Mouse (Mus musculus) hindbrain, embryonic 12.5 days (tissue): Measurements from ENCODE around the gene Sarm1. TPM values are rescaled to one million over a fixed set of nuclear protein-coding genes. Genes with fewer than 3 reads are reported as not detected.
A peak's percentile ranks its signal among the peaks of the same experiment; 100 is the strongest.

Experiments
- ATAC-seq: fragments of 200-750 bp; cut with Nextera tagmentation; 2 replicates; pipeline ENCODE4 v1.8.0; 2017; ENCODE audit warnings: moderate TSS enrichment; ENCODE audit not compliant: low FRiP score
- H3K27ac ChIP-seq: fragments of 300-500 bp; sonication (generic); 2 replicates; pipeline ENCODE4 v1.5.1; 2016; ENCODE audit warnings: mild to moderate bottlenecking
- H3K27me3 ChIP-seq: fragments of 300-500 bp; sonication (generic); 2 replicates; pipeline ENCODE4 v1.6.1; 2016; ENCODE audit warnings: mild to moderate bottlenecking
- H3K36me3 ChIP-seq: fragments of 300-500 bp; sonication (generic); 2 replicates; pipeline ENCODE4 v1.6.1; 2016; ENCODE audit warnings: mild to moderate bottlenecking
- H3K4me1 ChIP-seq: fragments of 300-500 bp; sonication (generic); 2 replicates; pipeline ENCODE4 v1.6.1; 2016
- H3K4me2 ChIP-seq: fragments of 300-500 bp; sonication (generic); replicated peaks from 2 replicates; pipeline ENCODE4 v1.6.1; 2016; ENCODE audit warnings: mild to moderate bottlenecking
- H3K4me3 ChIP-seq: fragments of 300-500 bp; sonication (generic); 2 replicates; pipeline ENCODE4 v1.5.1; 2016; ENCODE audit warnings: mild to moderate bottlenecking
- H3K9ac ChIP-seq: fragments of 300-500 bp; sonication (generic); 2 replicates; pipeline ENCODE4 v1.6.1; 2016; ENCODE audit warnings: mild to moderate bottlenecking, moderate library complexity
- H3K9me3 ChIP-seq: fragments of 300-500 bp; sonication (generic); replicated peaks from 2 replicates; pipeline ENCODE4 v1.6.1; 2016; ENCODE audit warnings: mild to moderate bottlenecking
- WGBS: fragments of 180-500 bp; shearing (Covaris S2); methylation state at CpG from one replicate; pipeline ENCODE4 v1.1.7; 2016; 5-methylcytosine and 5-hydroxymethylcytosine counted together
- polyA plus RNA-seq: library from polyadenylated mRNA; unstranded; fragments of >200 nt; fragmentation: Nextera tagmentation; extraction: Ambion mirVana; gene quantifications from 2 replicates; pipeline ENCODE4 v1.2.1, GENCODE M21; 2016

The Sarm1 gene
- polyA plus RNA-seq, 1 experiment from 2014 or later = 33.7 TPM

- no peak overlapping the region for H3K9ac ChIP-seq
- H3K27ac ChIP-seq = no peak overlapping the region
- no peaks in the 10 kb centered on the region for H3K27me3 ChIP-seq
- H3K36me3 ChIP-seq = 0 out of 2 replicates have a peak, but pooled peaks cover 5% of the 10 kb centered on the region
- no peak overlapping the region for H3K4me3 ChIP-seq
- ATAC-seq = no peak
- no peak overlapping the region for H3K4me2 ChIP-seq
- peaks cover 14% of the 10 kb centered on the region for H3K4me1 ChIP-seq
- 66% methylated on average over 3 of the region's 3 CpGs for WGBS
- H3K9me3 ChIP-seq = no peaks in the 10 kb centered on the region
Observed at GRCm38 (mm10) chr11:78467932-78468331, 29.6 kb downstream of the Sarm1 start.

- H3K36me3 ChIP-seq = 0 out of 2 replicates have a peak, but pooled peaks cover under 1% of the 10 kb centered on the region
- H3K27ac ChIP-seq = no peak overlapping the region
- no peak overlapping the region for H3K4me3 ChIP-seq
- ATAC-seq = no peak
- H3K27me3 ChIP-seq = no peaks in the 10 kb centered on the region
- WGBS = 89% methylated on average over 7 of the region's 7 CpGs
- no peak overlapping the region for H3K4me2 ChIP-seq
- H3K9me3 ChIP-seq = no peaks in the 10 kb centered on the region
- H3K4me1 ChIP-seq = peaks cover 14% of the 10 kb centered on the region
- no peak overlapping the region for H3K9ac ChIP-seq
Observed at GRCm38 (mm10) chr11:78467515-78467914, 30.0 kb downstream of the Sarm1 start.

GRCm38 (mm10) chr11:78466242-78466912 lies 31.2 kb downstream of the Sarm1 start:
- 0 out of 2 replicates have a peak, but pooled peaks have one; percentile 18 for ATAC-seq
- H3K27ac ChIP-seq = peak overlapping the region; percentile 87

GRCm38 (mm10) chr11:78465568-78466180 lies 31.9 kb downstream of the Sarm1 start, which contains the start of gene Slc46a1:
Slc46a1 (plus strand) TSS chr11:78465697.
- H3K9me3 ChIP-seq = no peaks in the 10 kb centered on the region
- peak within 1 kb of the TSS; percentile 75 for H3K4me3 ChIP-seq
- H3K27ac ChIP-seq = peak within 1 kb of the TSS; percentile 87
- no peaks in the 10 kb centered on the region for H3K36me3 ChIP-seq
- no peaks in the 10 kb centered on the region for H3K27me3 ChIP-seq
- peak within 1 kb of the TSS; percentile 90 for H3K4me2 ChIP-seq
- peak; percentile 92 for ATAC-seq
- H3K4me1 ChIP-seq = peaks cover 14% of the 10 kb centered on the region
- WGBS = under 1% methylated on average over 41 of the region's 41 CpGs
- peak within 1 kb of the TSS; percentile 88 for H3K9ac ChIP-seq

More at GRCm38 (mm10) chr11:78466242-78466912, 31.2 kb downstream of the Sarm1 start:
- Histone ChIP-seq H3K36me3 (no peaks in the 10 kb centered on the region), H3K9me3 (no peaks in the 10 kb centered on the region), H3K4me1 (peaks cover 14% of the 10 kb centered on the region), H3K27me3 (no peaks in the 10 kb centered on the region), H3K4me3 (peak overlapping the region; percentile 75), H3K4me2 (peak overlapping the region; percentile 90), H3K9ac (peak overlapping the region; percentile 88)
- 60% methylated on average over 23 of the region's 23 CpGs for WGBS

- Histone ChIP-seq H3K4me1 (peaks cover 14% of the 10 kb centered on the region), H3K27me3 (no peaks in the 10 kb centered on the region; the same call in 1 of the 2 replicates), H3K4me3 (peak overlapping the region; percentile 75), H3K9me3 (no peaks in the 10 kb centered on the region), H3K4me2 (peak overlapping the region; percentile 90), H3K36me3 (no peaks in the 10 kb centered on the region), H3K27ac (peak overlapping the region; percentile 87; the same call in 1 of the 2 replicates), H3K9ac (peak overlapping the region; percentile 88)
- ATAC-seq = 0 out of 2 replicates have a peak, but pooled peaks have one; percentile 24
- WGBS = 29% methylated on average over 9 of the region's 9 CpGs
Observed at GRCm38 (mm10) chr11:78465116-78465515, 32.4 kb downstream of the Sarm1 start.

- Histone ChIP-seq H3K9me3 (no peaks in the 10 kb centered on the region), H3K4me3 (no peak overlapping the region), H3K27me3 (no peaks in the 10 kb centered on the region; the same call in 1 of the 2 replicates), H3K27ac (no peak overlapping the region), H3K4me2 (no peak overlapping the region), H3K36me3 (no peaks in the 10 kb centered on the region), H3K4me1 (peaks cover 14% of the 10 kb centered on the region), H3K9ac (no peak overlapping the region)
- 73% methylated on average over 13 of the region's 13 CpGs for WGBS
- ATAC-seq = no peak
Observed at GRCm38 (mm10) chr11:78463286-78464036, 34.1 kb downstream of the Sarm1 start.

- no peaks in the 10 kb centered on the region; the same call in 1 of the 2 replicates for H3K27me3 ChIP-seq
- peaks cover 14% of the 10 kb centered on the region for H3K4me1 ChIP-seq
- no peak overlapping the region for H3K4me2 ChIP-seq
- no peak overlapping the region for H3K27ac ChIP-seq
- H3K4me3 ChIP-seq = no peak overlapping the region
- H3K9ac ChIP-seq = no peak overlapping the region
- no peaks in the 10 kb centered on the region for H3K36me3 ChIP-seq
- no peak for ATAC-seq
- H3K9me3 ChIP-seq = no peaks in the 10 kb centered on the region
- 86% methylated on average over 5 of the region's 5 CpGs for WGBS
Observed at GRCm38 (mm10) chr11:78462669-78463068, 34.9 kb downstream of the Sarm1 start.

- H3K4me1 ChIP-seq = peaks cover 14% of the 10 kb centered on the region
- 84% methylated on average over 1 of the region's 1 CpGs for WGBS
- no peaks in the 10 kb centered on the region for H3K36me3 ChIP-seq
- H3K27ac ChIP-seq = no peak overlapping the region
- H3K4me2 ChIP-seq = no peak overlapping the region
- H3K9ac ChIP-seq = no peak overlapping the region
- no peak overlapping the region for H3K4me3 ChIP-seq
- no peaks in the 10 kb centered on the region; the same call in 1 of the 2 replicates for H3K27me3 ChIP-seq
- no peaks in the 10 kb centered on the region for H3K9me3 ChIP-seq
- ATAC-seq = no peak
Observed at GRCm38 (mm10) chr11:78461894-78462293, 35.7 kb downstream of the Sarm1 start.

- H3K4me3 ChIP-seq = no peak overlapping the region
- H3K4me2 ChIP-seq = no peak overlapping the region
- no peaks in the 10 kb centered on the region; the same call in 1 of the 2 replicates for H3K27me3 ChIP-seq
- H3K36me3 ChIP-seq = no peaks in the 10 kb centered on the region
- no peaks in the 10 kb centered on the region for H3K4me1 ChIP-seq
- H3K27ac ChIP-seq = no peak overlapping the region
- no peak overlapping the region for H3K9ac ChIP-seq
- H3K9me3 ChIP-seq = no peaks in the 10 kb centered on the region
- no peak for ATAC-seq
- WGBS = 84% methylated on average over 17 of the region's 17 CpGs
Observed at GRCm38 (mm10) chr11:78458740-78459139, 38.8 kb downstream of the Sarm1 start.

GRCm38 (mm10) chr11:78455308-78455707 lies 42.2 kb downstream of the Sarm1 start:
- H3K4me2 ChIP-seq = no peak overlapping the region
- 51% methylated on average over 5 of the region's 5 CpGs for WGBS
- no peaks in the 10 kb centered on the region; the same call in 1 of the 2 replicates for H3K27me3 ChIP-seq
- no peaks in the 10 kb centered on the region for H3K9me3 ChIP-seq
- H3K4me3 ChIP-seq = no peak overlapping the region
- H3K27ac ChIP-seq = no peak overlapping the region
- ATAC-seq = no peak
- no peak overlapping the region for H3K9ac ChIP-seq
- no peaks in the 10 kb centered on the region for H3K4me1 ChIP-seq
- no peaks in the 10 kb centered on the region for H3K36me3 ChIP-seq

GRCm38 (mm10) chr11:78454276-78454675 lies 43.3 kb downstream of the Sarm1 start:
- ATAC-seq = no peak
- Histone ChIP-seq H3K9ac (no peak overlapping the region), H3K9me3 (no peaks in the 10 kb centered on the region), H3K4me3 (no peak overlapping the region), H3K4me2 (no peak overlapping the region), H3K36me3 (no peaks in the 10 kb centered on the region), H3K27ac (no peak overlapping the region), H3K27me3 (no peaks in the 10 kb centered on the region), H3K4me1 (no peaks in the 10 kb centered on the region)
- WGBS = 73% methylated on average over 7 of the region's 7 CpGs

- ATAC-seq = no peak
- 13% methylated on average over 4 of the region's 4 CpGs for WGBS
- no peaks in the 10 kb centered on the region for H3K36me3 ChIP-seq
- H3K27ac ChIP-seq = no peak overlapping the region
- no peak overlapping the region for H3K4me3 ChIP-seq
- no peaks in the 10 kb centered on the region for H3K4me1 ChIP-seq
- no peaks in the 10 kb centered on the region for H3K9me3 ChIP-seq
- H3K27me3 ChIP-seq = no peaks in the 10 kb centered on the region
- H3K4me2 ChIP-seq = no peak overlapping the region
- H3K9ac ChIP-seq = no peak overlapping the region
Observed at GRCm38 (mm10) chr11:78453675-78454074, 43.9 kb downstream of the Sarm1 start.
